Comparison of ENCODE assay signal across 28 mouse cellular contexts in genomic region chr19:53375816-53376215, GRCm38 (mm10). TPM values are rescaled to one million over a fixed set of nuclear protein-coding genes. Genes with fewer than 3 reads are reported as not detected.
"Had no signal": no experiment of that assay in that cellular context is flagged by ENCODE, and none has a peak within 500 bp of the region (broad histone marks: within the 10 kb centered on the region; RNA-seq: fewer than 3 reads in every experiment).

No protein-coding gene starts in this region.

- H3K4me1 ChIP-seq: hindbrain, embryonic 13.5 days; hindbrain, embryonic 15.5 days; liver, embryonic 12.5 days had no signal

- H3K27me3 ChIP-seq: heart, embryonic 13.5 days; heart, embryonic 15.5 days; hindbrain, embryonic 13.5 days; hindbrain, embryonic 15.5 days; limb, embryonic 13.5 days; limb, embryonic 15.5 days; liver, embryonic 12.5 days had no signal

- ATAC-seq: forebrain, postnatal 0 days; hindbrain, postnatal 0 days; intestine, embryonic 16.5 days; liver, embryonic 12.5 days had no signal

- H3K9ac ChIP-seq: forebrain, postnatal 0 days; heart, embryonic 13.5 days; heart, embryonic 15.5 days; hindbrain, embryonic 13.5 days; hindbrain, embryonic 15.5 days; limb, embryonic 13.5 days; limb, embryonic 15.5 days; liver, embryonic 12.5 days; liver, embryonic 14.5 days had no signal

- H3K27ac ChIP-seq: heart, adult 2 months; heart, embryonic 13.5 days; heart, embryonic 15.5 days; hindbrain, embryonic 13.5 days; hindbrain, embryonic 15.5 days; hindbrain, postnatal 0 days; limb, embryonic 13.5 days; limb, embryonic 15.5 days; liver, embryonic 12.5 days; liver, embryonic 14.5 days had no signal

- H3K4me3 ChIP-seq: heart, adult 2 months; heart, embryonic 13.5 days; heart, embryonic 15.5 days; hindbrain, embryonic 13.5 days; hindbrain, embryonic 15.5 days; limb, embryonic 13.5 days; limb, embryonic 15.5 days; liver, embryonic 12.5 days had no signal

- H3K9me3 ChIP-seq: heart, embryonic 13.5 days; heart, embryonic 15.5 days; hindbrain, embryonic 13.5 days; hindbrain, embryonic 15.5 days; limb, embryonic 13.5 days; limb, embryonic 15.5 days; liver, embryonic 12.5 days had no signal

- H3K4me2 ChIP-seq: heart, embryonic 11.5 days; heart, embryonic 13.5 days; heart, embryonic 15.5 days; hindbrain, embryonic 13.5 days; hindbrain, embryonic 15.5 days; limb, embryonic 13.5 days; limb, embryonic 15.5 days; liver, embryonic 12.5 days had no signal

- DNase-seq: forebrain, postnatal 0 days; gastrocnemius, postnatal 14 days; gastrocnemius, postnatal 36 days; heart, adult 2 months; heart, postnatal 14 days; heart, postnatal 36 days; layer of hippocampus, adult 9-11 months; layer of hippocampus, postnatal 36 days; left cerebral cortex, postnatal 4 days; lung, adult 18-20 months had no signal

RNA-seq across cellular contexts. Expression of gene Gm10197, which starts 4.2 kb away (rescaled TPM):
- polyA plus RNA-seq: forebrain, postnatal 0 days; gonadal fat pad, adult 2 months; heart, adult 2 months; heart, embryonic 13.5 days; heart, embryonic 15.5 days; heart, postnatal 0 days; hindbrain, embryonic 11.5 days; hindbrain, embryonic 13.5 days; hindbrain, embryonic 15.5 days; hindbrain, postnatal 0 days; intestine, embryonic 16.5 days; large intestine, adult 2 months; limb, embryonic 11.5 days; limb, embryonic 13.5 days; limb, embryonic 15.5 days; liver, adult 2 months; liver, embryonic 12.5 days; liver, embryonic 14.5 days; liver, embryonic 16.5 days had no signal
